Mouse (Mus musculus) retina, embryonic 14.5 days (tissue): ENCODE results near the gene Tfb1m.

Experiments used
- DNase-seq: peaks from one replicate; pipeline ENCODE4 v3.0.0-alpha.2; 2015; ENCODE audit warnings: low spot score

Tfb1m gene

GRCm38 (mm10) chr17:3514316-3514715, 43.3 kb downstream of the Tfb1m start:
- no peak for DNase-seq

DNA sequence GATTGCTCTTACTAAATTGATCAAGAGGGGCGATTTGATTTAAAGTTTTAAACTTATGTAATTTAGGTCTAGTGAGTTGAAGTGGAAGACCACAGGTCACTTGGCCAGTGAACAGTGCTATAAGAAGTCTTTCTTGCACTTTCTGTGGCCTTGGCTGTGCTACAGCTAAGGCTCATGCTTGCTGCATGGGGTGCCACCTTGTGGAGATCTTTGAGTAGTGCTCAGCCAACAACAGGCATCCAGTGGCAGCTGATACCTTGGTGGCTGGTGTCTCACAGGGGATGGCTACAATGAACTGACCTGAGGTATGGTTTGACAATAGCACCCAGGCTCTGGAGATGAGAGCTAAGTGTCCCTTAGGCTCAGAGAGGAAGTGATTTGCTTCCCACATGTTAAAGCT, 47.7 kb downstream of the Tfb1m start:
- DNase-seq: peak; percentile 80

DNA sequence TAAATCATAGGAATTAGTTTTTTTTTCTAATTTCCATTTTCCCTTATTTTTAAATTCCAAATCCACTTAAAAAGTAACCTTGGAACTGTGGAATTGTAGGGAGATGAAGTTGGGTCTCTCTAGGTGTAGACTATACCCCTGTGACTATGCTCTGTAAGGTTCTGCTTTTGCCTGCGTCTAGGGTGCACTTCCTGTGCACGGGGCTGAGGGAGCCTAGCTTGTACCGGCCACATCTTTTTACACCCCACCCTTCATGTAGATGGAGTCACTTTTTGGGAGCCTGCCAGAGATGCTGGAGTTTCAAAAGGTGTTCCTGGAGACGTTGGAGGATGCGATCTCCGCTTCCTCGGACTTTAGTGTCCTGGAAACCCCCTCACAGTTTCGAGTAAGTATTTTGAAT, 51.1 kb downstream of the Tfb1m start:
- DNase-seq: no peak

- DNase-seq: no peak
Measured at GRCm38 (mm10) chr17:3505711-3506110, 51.9 kb downstream of the Tfb1m start.

DNA sequence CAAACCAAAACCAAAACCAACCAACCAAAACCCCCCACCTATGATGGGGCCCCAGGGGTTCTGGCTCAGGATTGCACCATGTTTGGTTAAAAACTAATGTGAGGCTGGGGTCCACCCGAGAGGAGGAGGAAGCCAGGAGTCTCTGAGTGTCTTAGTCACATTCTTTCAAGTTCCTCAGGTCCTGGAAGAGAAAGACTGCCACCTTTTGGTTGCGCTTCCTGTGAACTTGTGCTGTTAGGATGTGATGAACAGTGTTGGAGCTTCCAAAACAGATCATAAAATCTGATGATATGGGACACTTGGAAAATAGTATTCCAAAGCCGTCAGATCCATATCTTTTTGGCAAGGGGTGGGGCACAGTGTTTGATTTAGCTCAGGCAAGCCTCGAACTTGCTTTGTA, 56.6 kb downstream of the Tfb1m start:
- no peak for DNase-seq

DNA sequence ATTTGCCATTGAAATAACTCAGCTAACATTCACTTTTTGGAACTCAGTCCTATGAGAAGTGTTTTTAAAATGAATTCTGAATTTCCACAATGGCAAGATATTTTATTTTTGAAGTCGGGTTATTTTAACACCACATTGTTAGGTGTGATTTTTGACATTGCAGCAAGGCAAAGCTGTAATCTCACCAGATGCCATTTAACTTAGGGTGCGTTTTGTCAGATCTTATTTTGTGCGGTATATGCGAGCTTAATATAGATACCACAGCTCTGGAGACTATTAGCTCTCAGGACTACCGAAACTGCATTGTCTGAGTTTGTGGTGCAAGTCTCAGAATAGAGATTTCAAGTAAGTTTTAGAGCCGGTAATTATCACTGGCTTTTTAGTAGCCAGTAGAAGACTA, 57.5 kb downstream of the Tfb1m start:
- no peak for DNase-seq

- DNase-seq: no peak
Measured at GRCm38 (mm10) chr17:3499468-3499867, 58.1 kb downstream of the Tfb1m start.

- DNase-seq: no peak
Measured at GRCm38 (mm10) chr17:3498580-3498979, 59.0 kb downstream of the Tfb1m start.

- DNase-seq: peak; percentile 72
Measured at GRCm38 (mm10) chr17:3498086-3498485, 59.5 kb downstream of the Tfb1m start.

- no peak for DNase-seq
Measured at GRCm38 (mm10) chr17:3496080-3496479, 61.5 kb downstream of the Tfb1m start.

- no peak for DNase-seq
Measured at GRCm38 (mm10) chr17:3495576-3495975, 62.0 kb downstream of the Tfb1m start.

DNA sequence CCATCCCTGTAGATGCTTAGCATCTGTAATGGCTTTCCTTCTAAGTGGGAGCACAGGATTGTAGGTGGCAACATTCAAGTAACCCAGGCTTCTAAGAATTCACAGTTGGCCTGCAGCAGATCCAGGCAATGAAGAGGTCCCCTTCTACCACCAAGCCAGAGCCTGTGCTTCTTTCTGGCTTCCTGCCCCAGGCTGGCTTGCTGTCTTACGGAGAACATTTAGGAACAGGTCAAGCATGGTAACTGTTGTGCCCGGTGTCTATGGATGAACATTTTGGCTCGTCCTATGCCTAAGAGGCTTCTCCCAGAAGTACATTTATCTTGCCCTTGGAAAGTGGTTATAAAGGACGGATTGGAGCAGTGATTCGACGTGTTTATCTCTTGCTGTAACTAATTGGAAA, 65.9 kb downstream of the Tfb1m start:
- no peak for DNase-seq

DNA sequence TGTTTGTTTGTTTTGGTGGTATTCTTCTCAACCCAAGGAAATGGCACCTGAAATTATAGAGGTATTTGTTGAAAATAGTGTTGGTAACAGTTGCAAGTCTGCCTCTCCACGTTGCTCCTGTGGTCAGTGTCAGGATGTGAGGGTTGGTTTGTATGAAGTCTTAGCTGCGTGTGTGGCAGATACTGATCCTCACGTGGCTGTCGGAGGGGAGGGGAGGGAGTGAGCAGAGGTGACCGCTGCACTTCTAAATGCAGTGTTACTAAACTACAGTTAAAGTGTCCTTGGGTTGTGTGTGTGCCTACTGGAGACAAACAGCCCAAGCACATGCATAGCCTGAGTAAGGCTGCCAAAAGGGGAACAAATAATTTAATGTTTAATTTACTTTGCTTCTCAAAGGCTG, 66.5 kb downstream of the Tfb1m start:
- DNase-seq: no peak

DNA sequence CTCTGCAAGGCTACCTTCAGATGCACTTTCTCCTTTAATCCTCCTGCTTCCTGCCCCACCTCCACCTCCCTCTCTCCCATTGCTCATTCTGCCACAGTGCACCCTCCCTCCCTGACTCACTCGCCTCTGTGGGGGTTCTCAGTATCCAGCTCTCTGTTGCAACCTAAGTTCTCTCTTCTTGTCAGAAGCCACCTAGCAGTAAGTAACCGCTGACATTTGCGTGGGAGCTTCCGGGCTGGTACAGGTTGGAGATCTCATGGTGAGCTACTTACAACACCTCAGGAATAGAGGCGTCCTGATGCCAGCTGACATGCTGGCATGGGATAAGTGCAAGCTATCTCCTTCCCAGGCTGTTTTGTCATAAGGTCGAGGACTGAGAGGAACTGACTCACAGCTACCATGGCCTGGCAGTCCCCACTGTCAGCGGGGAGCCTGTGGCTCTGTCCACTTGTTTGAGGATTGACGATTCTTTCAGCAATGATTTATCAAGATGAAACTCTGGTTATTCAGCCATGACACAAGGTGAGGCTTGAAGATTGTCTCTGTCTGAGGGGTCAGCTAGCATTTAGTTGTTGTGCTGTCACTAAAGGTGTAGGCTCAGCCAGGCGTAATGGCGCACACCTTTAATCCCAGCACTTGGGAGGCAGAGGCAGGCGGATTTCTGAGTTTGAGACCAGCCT, 67.2 kb downstream of the Tfb1m start:
- DNase-seq: no peak

DNA sequence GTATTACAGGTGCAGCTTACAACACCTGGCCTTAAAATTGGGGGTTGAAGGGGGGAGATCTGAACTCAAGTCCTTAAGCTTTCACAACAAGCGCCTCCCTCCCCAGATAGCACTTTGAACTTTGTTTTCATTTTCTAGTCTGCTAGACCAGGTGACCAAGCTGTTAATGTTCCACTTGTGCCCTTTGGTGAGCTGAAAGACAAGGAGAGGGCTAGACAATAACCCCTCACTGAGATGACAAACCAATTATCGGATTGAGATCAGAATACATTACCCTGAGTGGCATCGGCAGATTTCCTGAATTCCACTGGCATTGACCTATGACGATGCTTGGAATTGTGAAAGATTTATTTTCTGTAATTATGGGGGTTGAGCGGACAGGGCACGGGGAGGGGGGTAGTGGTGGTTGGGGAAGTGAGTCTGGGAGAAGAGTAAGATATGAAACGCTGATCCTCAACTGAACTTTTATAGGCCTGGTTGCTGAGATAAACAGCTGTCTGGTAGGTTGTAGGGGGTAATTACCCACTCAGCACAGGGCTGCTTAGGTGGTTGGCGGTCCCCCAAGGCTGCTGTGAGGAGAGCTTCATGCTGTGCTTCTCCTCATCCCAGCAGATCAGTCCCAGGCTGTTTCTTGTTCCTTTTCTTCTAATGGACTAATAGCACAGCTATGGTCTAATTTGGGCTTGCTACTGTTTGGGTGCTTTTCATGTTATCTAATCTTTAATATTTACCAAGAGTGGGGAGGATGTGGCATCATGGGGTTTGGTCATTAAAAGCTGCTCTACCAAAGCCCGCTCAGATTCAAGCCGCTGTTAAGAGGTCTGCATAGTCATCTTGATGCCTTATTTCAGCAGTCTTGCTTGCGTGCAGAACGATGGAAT, 69.6 kb downstream of the Tfb1m start:
- DNase-seq: peak; percentile 23

DNA sequence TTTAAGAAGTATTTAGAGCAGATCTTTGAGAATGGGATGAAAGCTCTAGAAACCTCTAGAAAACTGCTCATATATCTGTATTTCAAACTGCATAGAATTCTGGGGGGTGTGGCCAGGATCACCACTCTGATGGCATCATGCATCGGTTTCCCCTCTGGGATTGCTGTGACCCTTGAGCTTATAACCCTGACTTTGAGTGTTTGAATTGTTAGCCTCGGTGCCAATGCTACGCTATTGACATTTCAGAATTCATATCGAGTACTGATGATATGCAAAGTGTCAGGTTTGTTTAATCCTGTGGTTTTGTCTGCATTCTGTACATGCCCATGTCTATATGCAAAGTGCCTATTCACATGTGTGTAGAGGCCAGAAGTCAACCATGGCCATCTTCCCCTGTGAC, 70.4 kb downstream of the Tfb1m start:
- no peak for DNase-seq

GRCm38 (mm10) chr17:3485851-3486250, 71.7 kb downstream of the Tfb1m start:
- DNase-seq: no peak

- DNase-seq: no peak
Measured at GRCm38 (mm10) chr17:3483091-3483490, 74.5 kb downstream of the Tfb1m start.

- DNase-seq: no peak
Measured at GRCm38 (mm10) chr17:3481576-3482575, 75.7 kb downstream of the Tfb1m start.

DNA sequence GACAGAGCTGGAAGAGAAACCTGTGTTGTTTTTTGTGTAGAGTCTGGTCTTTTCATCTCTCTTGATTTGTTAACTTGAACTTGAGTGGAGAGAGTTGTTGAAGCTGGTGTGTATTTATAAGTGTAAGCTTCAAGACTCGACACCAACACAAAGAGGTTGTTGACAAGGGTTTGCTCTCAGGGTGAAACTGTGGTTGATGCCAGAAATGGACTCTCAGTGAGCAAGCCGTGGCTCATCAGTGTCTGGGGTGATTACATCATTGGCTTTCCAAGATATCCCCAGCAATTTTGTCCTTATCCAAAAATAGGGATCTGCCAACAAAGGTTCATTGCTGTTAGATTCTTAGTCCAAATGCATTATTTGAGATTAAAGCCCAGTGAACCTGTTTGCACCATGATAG, 81.0 kb downstream of the Tfb1m start:
- no peak for DNase-seq

GRCm38 (mm10) chr17:3472018-3472417, 85.6 kb downstream of the Tfb1m start:
- DNase-seq: no peak
